Mouse (Mus musculus): ENCODE data around the gene Plcb1. TPM values are rescaled to one million over a fixed set of nuclear protein-coding genes. Genes with fewer than 3 reads are reported as not detected.

The Plcb1 gene
- polyA plus RNA-seq, 1 experiment from 2014 or later = 7.5 TPM

- Histone ChIP-seq H3K27ac (no peak overlapping the region), H3K27me3 (ENCODE audit: insufficient read depth, poor library complexity, severe bottlenecking) (no peaks in the 10 kb centered on the region), H3K9me3 (no peaks in the 10 kb centered on the region), H3K4me3 (no peak overlapping the region), H3K4me1 (no peaks in the 10 kb centered on the region), H3K36me3 (no peaks in the 10 kb centered on the region)
- no peak for DNase-seq (ENCODE audit: low spot score)
- WGBS = 67% methylated on average over 5 of the region's 5 CpGs
Observed at GRCm38 (mm10) chr2:135092588-135093162, 306.8 kb downstream of the Plcb1 start.

GRCm38 (mm10) chr2:135101292-135101691 lies 315.4 kb downstream of the Plcb1 start:
- WGBS = 69% methylated on average over 4 of the region's 4 CpGs
- Histone ChIP-seq H3K4me1 (no peaks in the 10 kb centered on the region), H3K36me3 (no peaks in the 10 kb centered on the region), H3K4me3 (no peak overlapping the region), H3K27me3 (ENCODE audit: insufficient read depth, poor library complexity, severe bottlenecking) (no peaks in the 10 kb centered on the region), H3K9me3 (no peaks in the 10 kb centered on the region), H3K27ac (no peak overlapping the region)
- DNase-seq (ENCODE audit: low spot score) = no peak

DNA sequence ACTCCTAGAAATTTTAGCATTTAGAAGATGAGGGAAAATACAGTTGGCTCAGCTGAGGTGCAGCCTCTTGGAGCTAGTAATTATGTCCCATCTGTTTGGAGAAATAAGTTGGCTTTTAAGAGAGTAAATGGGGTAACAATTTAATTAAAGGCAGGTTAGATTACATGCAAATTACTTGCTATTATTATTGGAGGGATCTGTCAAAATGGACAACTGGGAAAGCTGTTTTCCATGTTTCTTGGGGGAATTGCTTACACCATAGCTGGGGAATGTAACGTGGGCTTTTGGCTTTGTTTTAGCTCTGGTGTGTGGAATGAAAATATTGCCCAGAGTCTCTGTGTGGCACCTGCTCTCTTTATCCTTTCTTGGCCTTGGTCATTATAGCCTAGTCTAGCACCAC lies 316.1 kb downstream of the Plcb1 start:
- H3K4me3 ChIP-seq = no peak overlapping the region
- no peaks in the 10 kb centered on the region for H3K27me3 ChIP-seq (ENCODE audit: insufficient read depth, poor library complexity, severe bottlenecking)
- no peak overlapping the region for H3K27ac ChIP-seq
- DNase-seq (ENCODE audit: low spot score) = no peak
- H3K36me3 ChIP-seq = no peaks in the 10 kb centered on the region
- WGBS = 76% methylated on average over 1 of the region's 1 CpGs
- H3K9me3 ChIP-seq = no peaks in the 10 kb centered on the region
- H3K4me1 ChIP-seq = no peaks in the 10 kb centered on the region

DNA sequence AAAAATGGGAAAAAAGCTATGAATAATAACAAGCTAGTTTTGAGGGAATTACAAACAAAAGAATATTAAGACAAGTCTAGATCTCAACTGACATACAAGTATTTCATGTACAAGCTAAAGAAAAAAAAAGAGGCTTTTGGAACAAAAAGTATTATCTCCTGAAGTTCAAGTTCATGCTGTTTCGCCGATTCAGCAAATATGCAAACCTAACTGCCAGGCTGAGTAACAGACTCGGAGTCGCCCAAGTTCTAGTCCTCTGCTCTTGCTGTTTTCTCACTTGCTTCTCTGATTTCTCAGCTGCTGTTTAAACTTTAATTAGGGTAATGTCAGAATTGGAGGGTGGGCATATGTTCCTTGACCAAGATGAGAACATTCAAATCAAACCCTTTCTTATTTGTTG lies 320.8 kb downstream of the Plcb1 start:
- no peak overlapping the region for H3K4me3 ChIP-seq
- no peaks in the 10 kb centered on the region for H3K27me3 ChIP-seq (ENCODE audit: insufficient read depth, poor library complexity, severe bottlenecking)
- H3K27ac ChIP-seq = no peak overlapping the region
- 93% methylated on average over 4 of the region's 4 CpGs for WGBS
- no peak for DNase-seq (ENCODE audit: low spot score)
- no peaks in the 10 kb centered on the region for H3K4me1 ChIP-seq
- no peaks in the 10 kb centered on the region for H3K36me3 ChIP-seq
- H3K9me3 ChIP-seq = no peaks in the 10 kb centered on the region

DNA sequence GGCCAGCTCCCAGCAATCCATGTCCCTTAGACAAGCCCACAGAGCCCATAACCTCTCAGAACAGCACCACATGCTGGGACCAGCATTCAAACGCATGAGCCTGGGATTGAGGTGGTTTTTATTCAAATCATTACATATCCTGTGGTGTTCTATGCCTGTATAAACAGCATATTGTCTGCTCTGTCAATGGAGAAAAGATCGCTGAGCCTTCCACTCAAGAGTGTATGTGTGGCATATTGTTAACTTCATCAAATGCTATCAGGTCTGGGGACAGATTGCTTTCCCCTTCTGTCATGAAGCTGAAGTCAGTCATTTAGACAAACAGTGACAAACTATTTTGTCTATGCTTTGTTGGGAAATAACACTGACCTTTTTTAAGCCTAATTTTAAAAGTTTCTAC lies 322.7 kb downstream of the Plcb1 start:
- no peak overlapping the region for H3K27ac ChIP-seq
- no peak for DNase-seq (ENCODE audit: low spot score)
- H3K27me3 ChIP-seq (ENCODE audit: insufficient read depth, poor library complexity, severe bottlenecking) = no peaks in the 10 kb centered on the region
- no peak overlapping the region for H3K4me3 ChIP-seq
- H3K4me1 ChIP-seq = no peaks in the 10 kb centered on the region
- no peaks in the 10 kb centered on the region for H3K36me3 ChIP-seq
- 68% methylated on average over 2 of the region's 2 CpGs for WGBS
- H3K9me3 ChIP-seq = no peaks in the 10 kb centered on the region

DNA sequence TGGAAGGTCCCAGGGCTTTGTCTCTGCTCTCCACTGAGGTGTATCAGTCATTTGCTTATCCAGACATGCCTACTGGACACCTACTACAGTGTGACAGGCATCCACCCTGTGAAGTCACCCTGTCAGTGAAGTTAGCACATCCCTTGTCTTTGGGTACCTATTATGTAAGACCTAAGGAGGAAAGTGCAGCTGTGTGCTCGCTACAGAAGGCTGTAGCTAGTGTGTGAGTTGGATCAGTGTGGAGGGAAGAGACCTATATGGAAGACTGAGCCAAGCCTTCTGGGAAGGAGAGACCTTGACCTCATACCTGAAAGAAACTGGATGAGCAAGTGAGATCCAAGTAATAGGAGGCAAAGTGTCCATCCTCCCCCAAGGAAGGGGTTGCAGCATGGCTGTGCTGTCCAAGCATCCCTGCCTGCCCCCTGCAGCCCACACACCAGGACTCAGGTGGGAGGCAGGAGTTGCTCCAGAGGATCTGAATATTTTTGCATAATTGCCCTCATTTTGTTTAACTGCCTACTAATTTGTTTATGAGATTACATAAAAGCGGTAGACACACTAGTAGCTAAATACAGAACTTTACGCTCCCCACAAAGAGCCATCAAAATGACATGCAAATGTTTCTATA lies 328.7 kb downstream of the Plcb1 start:
- Histone ChIP-seq H3K9me3 (no peaks in the 10 kb centered on the region), H3K4me1 (no peaks in the 10 kb centered on the region), H3K36me3 (no peaks in the 10 kb centered on the region), H3K27ac (no peak overlapping the region), H3K27me3 (ENCODE audit: insufficient read depth, poor library complexity, severe bottlenecking) (no peaks in the 10 kb centered on the region), H3K4me3 (no peak overlapping the region)
- DNase-seq (ENCODE audit: low spot score) = no peak
- 86% methylated on average over 3 of the region's 3 CpGs for WGBS

DNA sequence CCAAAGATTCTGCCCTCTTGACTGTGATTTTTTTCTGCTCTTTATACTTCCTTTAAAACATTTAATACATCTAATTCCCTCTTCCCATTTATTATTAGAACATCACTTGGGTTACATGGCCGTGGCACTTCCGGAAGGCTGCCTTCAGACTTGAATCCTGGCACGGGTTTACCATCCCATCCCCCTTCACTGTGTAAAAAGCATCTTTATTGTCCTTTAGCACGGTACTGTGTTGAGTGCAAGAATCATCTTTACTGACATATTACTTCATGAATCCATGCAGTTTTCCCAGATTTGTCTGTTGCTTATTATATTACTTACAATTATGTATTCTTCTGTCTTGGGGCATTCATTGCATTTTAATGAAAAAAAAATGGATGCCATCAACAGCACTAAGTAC lies 337.2 kb downstream of the Plcb1 start:
- no peak for DNase-seq (ENCODE audit: low spot score)
- H3K9me3 ChIP-seq = no peaks in the 10 kb centered on the region
- H3K4me3 ChIP-seq = no peak overlapping the region
- no peak overlapping the region for H3K27ac ChIP-seq
- no peaks in the 10 kb centered on the region for H3K4me1 ChIP-seq
- no peaks in the 10 kb centered on the region for H3K36me3 ChIP-seq
- no peaks in the 10 kb centered on the region for H3K27me3 ChIP-seq (ENCODE audit: insufficient read depth, poor library complexity, severe bottlenecking)
- 83% methylated on average over 4 of the region's 4 CpGs for WGBS

DNA sequence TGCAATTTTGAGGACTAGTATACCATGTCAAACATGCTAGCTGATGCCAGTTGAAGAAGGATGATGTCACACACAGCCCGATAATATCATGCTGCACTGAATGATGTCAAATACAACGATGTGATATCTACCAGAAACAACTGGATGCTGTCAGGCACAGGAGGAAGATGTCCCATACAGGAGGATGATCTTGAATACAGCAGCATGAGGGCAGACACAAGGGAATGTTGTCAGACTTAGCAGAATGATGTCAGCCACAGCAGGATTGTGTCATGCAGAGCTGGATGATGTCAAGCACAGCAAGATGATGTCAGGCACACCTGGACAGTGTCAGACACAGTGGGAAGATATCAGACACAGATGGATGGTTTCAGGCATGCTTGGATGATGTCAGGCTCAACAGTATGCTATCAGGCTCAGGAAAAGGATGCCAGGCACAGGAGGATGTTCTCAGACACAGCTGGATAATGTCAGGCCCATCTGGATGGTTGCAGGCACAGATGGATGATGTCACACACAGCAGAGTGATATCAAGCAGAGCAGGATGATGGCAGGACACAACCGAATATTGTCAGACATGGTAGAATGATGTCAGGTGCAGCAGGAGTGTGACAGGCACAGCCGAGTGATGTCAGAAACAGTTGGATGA lies 338.0 kb downstream of the Plcb1 start:
- H3K9me3 ChIP-seq = no peaks in the 10 kb centered on the region
- 71% methylated on average over 4 of the region's 4 CpGs for whole genome bisulfite sequencing
- no peak for DNase-seq (ENCODE audit: low spot score)
- no peaks in the 10 kb centered on the region for H3K36me3 ChIP-seq
- H3K27me3 ChIP-seq (ENCODE audit: insufficient read depth, poor library complexity, severe bottlenecking) = no peaks in the 10 kb centered on the region
- no peaks in the 10 kb centered on the region for H3K4me1 ChIP-seq
- H3K4me3 ChIP-seq = no peak overlapping the region
- H3K27ac ChIP-seq = no peak overlapping the region

DNA sequence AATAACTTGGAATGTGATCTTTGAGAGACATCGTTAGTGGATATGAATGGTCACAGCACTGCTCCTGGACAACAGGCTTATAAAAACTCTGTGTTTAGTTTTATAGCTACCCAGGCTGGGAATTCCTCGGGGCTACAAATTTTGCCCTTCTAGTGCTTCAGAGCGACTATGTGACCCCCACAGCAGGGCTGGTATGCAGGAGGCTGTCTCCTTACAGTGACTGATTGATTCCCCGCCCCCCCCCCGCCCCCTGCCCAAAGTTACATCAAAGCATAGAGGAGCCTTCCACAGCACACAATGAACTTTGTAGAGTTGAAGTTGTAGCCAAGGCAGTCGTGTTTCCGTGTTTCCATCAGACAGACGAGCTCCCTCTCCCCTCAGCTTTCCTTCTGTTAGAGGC lies 354.7 kb downstream of the Plcb1 start:
- 12% methylated on average over 8 of the region's 8 CpGs for whole genome bisulfite sequencing
- no peaks in the 10 kb centered on the region for H3K9me3 ChIP-seq
- no peaks in the 10 kb centered on the region for H3K27me3 ChIP-seq (ENCODE audit: insufficient read depth, poor library complexity, severe bottlenecking)
- H3K4me3 ChIP-seq = peak overlapping the region; percentile 24
- peak overlapping the region; percentile 42; the same call in 1 of the 2 replicates for H3K27ac ChIP-seq
- DNase-seq (ENCODE audit: low spot score) = no peak
- no peaks in the 10 kb centered on the region for H3K36me3 ChIP-seq
- H3K4me1 ChIP-seq = peaks cover 11% of the 10 kb centered on the region

GRCm38 (mm10) chr2:135152289-135152688 lies 366.4 kb downstream of the Plcb1 start:
- Histone ChIP-seq H3K27me3 (ENCODE audit: insufficient read depth, poor library complexity, severe bottlenecking) (no peaks in the 10 kb centered on the region), H3K36me3 (no peaks in the 10 kb centered on the region), H3K4me3 (no peak overlapping the region), H3K27ac (no peak overlapping the region), H3K9me3 (no peaks in the 10 kb centered on the region), H3K4me1 (no peaks in the 10 kb centered on the region)
- no peak for DNase-seq (ENCODE audit: low spot score)
- WGBS = 85% methylated on average over 7 of the region's 7 CpGs

DNA sequence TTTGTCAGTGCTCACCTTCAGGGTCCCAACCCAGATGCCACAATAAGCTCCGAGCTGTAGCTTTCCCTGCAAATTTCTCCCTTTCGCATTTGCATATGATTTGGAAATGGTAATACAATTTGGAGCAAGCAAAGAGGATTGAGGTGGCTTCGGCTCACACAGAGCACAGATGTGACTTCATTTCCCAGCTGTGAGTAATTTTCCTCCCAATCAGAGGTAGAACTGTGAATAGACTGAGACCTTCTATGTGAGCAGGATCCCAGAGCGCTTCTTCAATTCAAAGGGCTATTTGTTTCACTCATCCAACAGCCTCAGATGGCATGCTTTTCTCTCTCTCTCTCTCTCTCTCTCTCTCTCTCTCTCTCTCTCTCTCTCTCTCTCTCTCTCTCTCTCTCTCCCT lies 367.4 kb downstream of the Plcb1 start:
- H3K4me1 ChIP-seq = no peaks in the 10 kb centered on the region
- no peaks in the 10 kb centered on the region for H3K36me3 ChIP-seq
- DNase-seq (ENCODE audit: low spot score) = no peak
- H3K27me3 ChIP-seq (ENCODE audit: insufficient read depth, poor library complexity, severe bottlenecking) = no peaks in the 10 kb centered on the region
- 86% methylated on average over 4 of the region's 4 CpGs for WGBS
- H3K4me3 ChIP-seq = no peak overlapping the region
- H3K27ac ChIP-seq = no peak overlapping the region
- H3K9me3 ChIP-seq = no peaks in the 10 kb centered on the region

DNA sequence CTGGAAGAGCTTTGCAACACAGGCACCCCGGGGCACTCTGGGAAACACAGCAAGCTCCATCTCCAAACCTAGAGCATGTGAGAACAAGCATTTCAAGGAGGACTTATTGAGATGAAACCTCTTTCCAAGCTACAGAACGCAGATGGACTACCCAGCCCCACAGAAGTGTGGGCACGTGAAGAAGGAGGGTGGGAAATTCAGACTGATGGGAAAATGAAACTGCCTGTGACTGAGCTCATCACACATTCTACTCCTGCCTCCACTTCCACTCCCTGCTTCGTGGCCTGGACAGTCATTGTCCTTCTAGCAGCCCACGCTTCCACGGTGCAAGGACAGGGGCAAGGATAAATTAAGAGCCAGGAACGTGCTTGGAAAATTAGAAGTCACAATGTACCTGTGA lies 370.2 kb downstream of the Plcb1 start:
- H3K36me3 ChIP-seq = no peaks in the 10 kb centered on the region
- H3K4me3 ChIP-seq = no peak overlapping the region
- no peak for DNase-seq (ENCODE audit: low spot score)
- H3K27me3 ChIP-seq (ENCODE audit: insufficient read depth, poor library complexity, severe bottlenecking) = no peaks in the 10 kb centered on the region
- no peaks in the 10 kb centered on the region for H3K4me1 ChIP-seq
- H3K27ac ChIP-seq = no peak overlapping the region
- 78% methylated on average over 7 of the region's 7 CpGs for WGBS
- H3K9me3 ChIP-seq = no peaks in the 10 kb centered on the region

GRCm38 (mm10) chr2:135157961-135158360 lies 372.1 kb downstream of the Plcb1 start:
- no peak for DNase-seq (ENCODE audit: low spot score)
- Histone ChIP-seq H3K4me3 (no peak overlapping the region), H3K4me1 (no peaks in the 10 kb centered on the region), H3K27me3 (ENCODE audit: insufficient read depth, poor library complexity, severe bottlenecking) (no peaks in the 10 kb centered on the region), H3K36me3 (no peaks in the 10 kb centered on the region), H3K9me3 (no peaks in the 10 kb centered on the region), H3K27ac (no peak overlapping the region)
- WGBS = 97% methylated on average over 2 of the region's 2 CpGs
